Mouse (Mus musculus) heart, postnatal 25 days (tissue): ENCODE results near the gene Clec1a. TPM values are rescaled to one million over a fixed set of nuclear protein-coding genes. Genes with fewer than 3 reads are reported as not detected.
A peak's percentile ranks its signal among the peaks of the same experiment; 100 is the strongest.
"Not testable (repeated sequence)": the region's sequence is repeated elsewhere in the genome, so short reads cannot be mapped to it uniquely, and the experiment has no call there.

Source experiments
- DNase-seq: peaks from one replicate; pipeline ENCODE4 v3.0.0; 2022; ENCODE audit warnings: low spot score
- intact Hi-C: fragments of 180-260 bp; cut with DNase I; formaldehyde crosslinking; loops from one replicate; pipeline ENCODE4 v1.15.1; 2025
- total RNA-seq, 2 experiments: library from RNA; stranded (reverse); gene quantifications; 2 replicates each; pipeline ENCODE4 v1.2.3; 2021

The Clec1a gene
- 10 to 100 TPM; 10.2 to 11.3 TPM for total RNA-seq

DNA sequence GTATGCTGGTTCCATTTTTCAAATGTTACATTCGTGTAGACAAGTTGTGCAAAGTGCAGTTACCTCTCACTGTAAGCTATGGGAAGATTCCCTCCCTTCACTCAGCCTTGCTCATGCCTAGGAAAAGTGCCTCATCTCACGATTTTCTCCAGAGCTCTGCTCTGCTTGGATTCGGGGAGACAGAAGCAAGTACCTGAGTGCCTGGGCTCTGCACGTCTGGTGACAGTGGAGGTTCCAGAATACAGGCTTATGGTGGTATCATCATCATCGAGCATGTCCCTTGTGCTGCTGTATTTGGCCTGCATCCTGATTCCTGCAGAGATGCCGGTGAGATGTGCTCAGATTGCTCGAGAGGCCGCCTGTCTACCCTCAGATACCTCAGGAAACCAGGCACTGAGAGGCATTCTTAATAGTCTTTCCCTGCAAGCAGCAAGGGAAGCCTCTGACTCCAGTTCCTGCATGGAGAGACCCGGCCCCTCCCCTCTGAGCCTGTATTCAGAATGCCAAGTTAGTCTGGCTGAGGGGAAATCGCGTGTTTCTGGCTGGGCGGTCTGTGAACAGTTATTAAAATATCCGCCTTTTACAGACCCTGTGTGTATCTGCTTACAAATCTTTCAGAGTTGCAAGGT, at the start of gene Clec1a:
Clec1a (minus strand) TSS at position 590 of the 629 bp plus-strand sequence.
- peak; percentile 37 for DNase-seq
- intact Hi-C loops, result no loop called here

DNA sequence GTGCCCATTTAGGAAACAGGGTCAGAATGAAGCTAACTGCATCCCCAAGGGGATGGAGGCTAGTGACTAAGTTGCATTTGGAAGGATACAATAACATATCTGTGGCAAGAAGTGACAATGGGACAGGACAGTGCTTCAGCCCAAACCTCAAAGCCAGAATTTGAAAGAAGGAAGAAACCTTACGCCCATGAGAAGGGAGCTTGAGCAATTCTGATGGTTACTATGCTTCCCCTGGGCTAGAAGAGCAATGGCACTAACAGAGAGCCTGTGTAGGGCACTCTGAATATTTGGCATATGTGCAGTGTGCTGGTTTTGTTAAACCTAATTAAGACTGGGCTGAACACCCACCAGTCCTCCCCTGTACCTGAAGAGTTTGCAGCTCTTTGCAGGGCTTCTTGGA, 47.7 kb upstream of the Clec1a start:
- intact Hi-C loops, DNase-seq: not testable (repeated sequence)

DNA sequence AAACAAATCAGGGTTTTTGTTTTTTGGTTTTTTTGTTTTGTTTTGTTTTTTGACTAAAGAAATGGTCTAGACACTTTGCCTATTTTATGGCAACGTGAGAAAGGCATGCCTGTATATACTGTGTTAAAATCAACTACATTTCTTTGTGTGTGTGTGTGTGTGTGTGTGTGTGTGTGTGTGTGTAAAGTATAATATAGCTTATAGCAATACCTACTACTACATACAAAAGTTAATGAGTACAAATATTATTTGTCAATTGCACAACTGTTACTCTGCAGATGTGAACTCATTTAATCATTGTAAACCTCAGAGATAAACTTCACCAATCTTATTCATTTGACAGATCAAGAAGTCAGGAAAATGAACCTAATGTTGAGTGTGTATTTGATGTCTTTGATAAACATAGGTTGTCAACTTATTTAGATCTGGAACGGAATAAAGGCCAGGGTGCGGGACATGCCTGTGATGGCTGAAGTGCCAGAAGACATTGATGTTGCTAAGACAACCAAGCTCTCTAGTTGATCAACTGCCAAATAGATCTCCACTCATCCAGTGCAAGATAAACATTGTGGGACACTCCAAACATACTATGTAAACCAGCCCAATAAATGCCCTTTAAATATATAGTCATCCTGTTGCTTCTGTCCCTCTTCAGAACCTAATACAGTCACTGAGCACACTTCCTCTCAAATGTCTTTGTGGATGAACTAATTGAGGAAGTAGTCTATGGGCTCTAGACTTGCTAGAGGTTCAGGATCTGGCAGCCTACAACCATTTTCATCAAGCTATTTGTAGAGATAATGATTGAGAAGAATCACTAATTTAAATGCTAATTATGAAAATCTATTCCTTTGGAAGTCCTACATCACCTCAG, 45.8 kb upstream of the Clec1a start:
- DNase-seq, result no peak
- intact Hi-C loops, result no loop called here

DNA sequence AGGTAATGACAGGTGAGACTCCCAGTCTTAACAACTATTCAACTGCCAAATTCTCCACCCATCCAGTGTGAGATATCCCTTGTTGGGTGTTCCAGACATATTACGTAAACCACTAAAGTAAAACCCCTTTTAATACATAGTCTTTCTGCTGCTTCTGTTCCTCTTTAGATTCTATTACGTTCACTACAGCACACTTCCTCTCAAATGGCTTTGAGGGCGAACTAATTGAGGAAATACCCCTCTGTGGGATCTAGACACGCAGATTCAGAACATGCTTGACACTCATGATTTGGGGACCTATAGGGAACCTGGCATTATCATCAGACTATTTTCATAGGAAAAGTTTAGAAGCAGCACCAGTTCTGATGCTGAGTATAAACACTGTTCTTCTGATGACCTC, 43.1 kb upstream of the Clec1a start:
- DNase-seq, result no peak
- intact Hi-C loops, result no loop called here

DNA sequence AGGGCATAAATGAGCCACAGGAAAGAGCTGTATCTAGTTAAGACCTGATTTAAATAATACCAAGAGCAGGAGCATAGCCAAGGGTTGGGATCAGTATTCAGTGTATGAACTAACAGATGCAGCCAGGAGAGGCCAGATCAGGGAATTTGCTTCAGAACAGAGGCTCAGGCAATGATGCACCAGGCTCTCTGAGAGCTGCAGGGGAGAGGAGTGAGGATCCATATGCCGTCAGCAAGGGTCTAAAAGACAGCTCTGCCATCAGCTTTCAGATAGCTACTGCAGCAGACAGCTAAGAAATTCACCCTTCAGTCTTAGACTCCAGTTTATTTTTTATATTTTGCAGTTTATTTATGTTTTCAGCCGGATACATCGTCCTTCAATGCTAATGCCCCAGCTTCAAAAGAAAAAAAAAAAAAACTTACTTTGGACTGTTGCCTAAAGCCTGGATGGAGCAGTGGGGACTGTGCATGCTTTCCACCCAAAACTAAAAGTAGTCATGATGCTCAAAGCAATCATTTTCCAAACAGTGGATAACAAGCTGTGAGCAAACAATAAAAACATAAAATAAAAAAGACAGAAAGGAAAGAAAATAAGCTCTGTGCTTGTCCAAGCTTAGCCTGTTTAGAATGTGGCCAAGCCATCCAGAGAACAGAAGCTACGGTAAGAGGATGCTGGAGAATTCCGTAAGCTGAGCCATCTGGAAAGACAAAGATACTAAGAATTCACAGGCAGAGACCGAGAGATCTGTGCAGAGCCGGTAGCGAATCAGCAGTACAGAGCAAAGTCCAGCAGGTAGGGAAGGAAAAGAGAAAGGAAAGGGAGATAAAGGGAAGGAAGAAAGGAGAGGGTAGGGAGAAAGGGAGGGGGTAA, 28.5 kb upstream of the Clec1a start:
- intact Hi-C loops, result no loop called here
- DNase-seq, result no peak

DNA sequence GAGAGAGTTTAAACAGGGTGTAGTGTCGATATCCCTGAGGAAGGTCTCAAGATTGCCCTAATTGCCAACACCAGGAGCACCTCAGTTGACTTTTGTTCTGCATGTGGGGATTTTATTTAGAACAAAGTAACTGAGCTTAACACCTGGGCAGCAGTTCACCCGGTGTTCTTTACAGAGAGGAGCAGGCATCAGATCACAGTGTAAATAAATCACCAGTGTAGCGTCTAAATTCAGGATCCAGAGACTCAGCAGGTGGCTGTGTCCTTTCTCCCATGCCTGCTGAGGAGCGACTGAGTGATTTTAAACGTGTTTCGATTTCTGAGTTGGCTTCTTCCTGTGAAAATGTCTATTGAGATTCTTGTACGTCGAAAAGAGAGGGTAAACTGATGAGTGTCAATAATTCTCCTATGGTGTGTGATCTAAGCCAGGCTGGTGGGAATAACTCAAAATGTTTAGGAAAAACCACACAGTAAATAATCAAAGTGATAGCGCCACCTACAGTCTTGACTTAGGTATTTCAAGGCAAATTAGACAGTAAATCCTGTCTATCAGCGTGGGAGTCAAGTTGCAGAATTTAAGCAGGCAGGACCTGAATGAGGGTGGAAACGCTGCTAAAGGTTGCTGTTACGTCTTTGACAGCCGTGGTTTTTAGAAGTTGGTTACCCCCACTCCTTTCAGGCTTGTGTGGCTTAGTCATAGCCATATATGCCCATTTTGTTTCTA, 24.8 kb upstream of the Clec1a start:
- intact Hi-C loops, result loop anchor here (1.0 to 5.0 kb wide), 2 partner anchors 81 to 83 kb away; no protein-coding TSS in a partner anchor
- DNase-seq, result no peak

DNA sequence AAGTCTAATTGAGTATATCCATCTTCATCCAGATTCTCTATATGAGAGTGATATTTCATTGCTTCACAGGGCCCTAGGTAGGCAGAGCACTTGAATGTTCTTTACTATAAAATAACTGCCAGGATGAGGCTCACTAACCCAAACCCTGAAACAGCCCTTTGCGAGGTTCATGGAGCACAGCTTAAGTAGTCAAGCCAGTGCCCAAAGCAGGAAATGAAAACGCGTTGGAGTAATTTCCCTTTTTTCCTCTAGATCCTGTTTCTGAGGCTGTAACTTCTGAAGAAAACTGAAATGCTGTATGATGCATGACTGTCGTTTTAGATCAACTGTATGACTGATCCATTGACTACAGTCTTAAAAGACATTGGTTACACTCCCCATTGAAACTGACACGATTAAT, 20.8 kb upstream of the Clec1a start:
- intact Hi-C loops, result no loop called here
- no peak for DNase-seq

DNA sequence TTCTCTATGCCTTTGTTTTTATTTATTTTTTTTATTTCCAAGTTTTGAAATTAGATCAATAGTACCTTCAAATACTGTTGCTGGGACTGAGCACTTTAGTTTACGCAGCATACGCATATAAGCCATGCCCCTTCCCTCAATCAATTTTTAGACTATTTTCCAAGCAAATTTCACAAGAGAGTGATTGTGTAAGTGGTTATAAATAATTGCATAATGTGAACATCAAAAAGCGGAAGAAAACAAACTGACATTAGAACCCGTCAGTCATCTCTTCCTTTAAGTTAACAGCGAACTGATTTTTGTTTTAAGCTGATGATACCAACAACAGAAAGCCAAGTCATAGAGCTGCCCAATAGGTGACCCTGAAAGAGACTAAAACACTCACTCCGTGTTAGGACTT, 19.6 kb upstream of the Clec1a start:
- no peak for DNase-seq
- intact Hi-C loops, result no loop called here

DNA sequence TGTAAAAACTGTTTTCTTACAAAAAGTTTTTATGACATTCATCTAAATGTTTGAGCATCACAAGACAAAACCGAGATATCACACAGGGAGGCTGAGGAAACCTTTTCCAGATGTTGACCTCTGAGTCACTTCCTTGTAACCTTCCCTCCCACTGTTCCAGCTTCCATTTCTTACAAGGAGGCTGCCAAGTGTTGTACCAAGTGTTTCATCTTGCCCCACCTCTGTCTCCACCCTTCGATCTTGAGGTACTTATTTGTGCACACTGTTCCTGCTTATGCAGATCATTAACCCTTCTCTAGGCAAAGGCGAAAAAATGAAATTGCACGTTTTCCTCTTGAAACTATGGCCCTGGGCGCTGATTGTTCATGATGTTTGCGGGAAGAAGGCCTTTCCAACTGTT, 2.1 kb downstream of the Clec1a start:
- peak; percentile 13 for DNase-seq
- intact Hi-C loops, result no loop called here

DNA sequence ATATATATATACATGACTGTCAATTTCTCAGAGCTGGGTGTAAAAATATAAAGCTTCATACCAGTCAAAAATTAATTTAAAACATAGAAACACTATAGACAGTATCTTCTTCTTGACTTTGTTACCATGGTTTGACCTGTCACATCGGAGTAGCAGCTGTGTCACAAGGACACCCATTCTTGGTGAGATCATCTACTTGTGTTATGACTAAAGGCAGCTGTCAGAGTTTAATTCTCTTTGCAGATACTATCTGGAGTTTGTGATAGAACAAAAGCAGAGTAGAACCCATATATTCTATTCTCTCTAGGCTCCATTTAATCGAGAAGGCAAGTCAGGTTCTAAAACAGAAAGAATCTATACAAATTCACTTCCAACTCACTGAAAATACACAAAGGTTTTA, 13.8 kb downstream of the Clec1a start:
- intact Hi-C loops, result no loop called here
- DNase-seq, result no peak

DNA sequence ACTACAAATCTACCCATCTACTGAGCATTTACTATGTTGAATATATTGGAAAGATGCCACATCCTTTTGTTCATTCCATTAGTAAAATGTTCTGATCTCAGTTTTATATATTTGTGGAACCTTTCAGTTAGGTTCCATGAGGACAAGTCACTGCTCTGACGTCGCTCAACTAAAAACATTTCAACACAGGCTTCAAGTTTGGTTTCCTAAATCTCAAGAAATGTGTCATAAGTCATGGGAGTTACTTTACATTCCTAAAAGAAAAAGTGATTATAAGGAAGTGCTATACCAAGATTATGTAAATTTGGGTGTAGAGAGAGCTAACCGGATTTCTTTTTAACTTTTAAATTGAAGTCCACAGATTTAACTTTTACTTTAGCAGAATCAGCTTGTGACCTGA, 15.8 kb downstream of the Clec1a start:
- intact Hi-C loops, result no loop called here
- no peak for DNase-seq

DNA sequence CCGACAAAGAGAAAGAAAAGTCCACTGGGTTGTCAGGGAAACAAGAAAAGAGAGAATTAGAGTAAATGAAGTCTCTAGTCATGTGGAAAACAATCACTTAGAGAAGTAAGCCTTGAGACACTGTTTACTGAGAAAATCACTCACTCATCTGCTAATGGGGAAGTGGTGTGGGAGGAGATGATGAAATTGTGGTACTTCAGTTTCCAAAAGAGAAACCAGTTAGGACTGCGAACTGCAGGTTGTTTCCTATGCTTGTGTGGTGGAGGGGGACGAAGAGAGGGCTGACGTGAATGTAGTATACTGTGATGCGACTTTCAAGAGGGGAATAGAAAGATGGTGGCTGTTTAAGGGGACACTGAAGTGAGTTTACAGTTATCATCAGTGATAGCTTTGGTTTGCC, 17.6 kb downstream of the Clec1a start:
- intact Hi-C loops, result no loop called here
- DNase-seq, result no peak

DNA sequence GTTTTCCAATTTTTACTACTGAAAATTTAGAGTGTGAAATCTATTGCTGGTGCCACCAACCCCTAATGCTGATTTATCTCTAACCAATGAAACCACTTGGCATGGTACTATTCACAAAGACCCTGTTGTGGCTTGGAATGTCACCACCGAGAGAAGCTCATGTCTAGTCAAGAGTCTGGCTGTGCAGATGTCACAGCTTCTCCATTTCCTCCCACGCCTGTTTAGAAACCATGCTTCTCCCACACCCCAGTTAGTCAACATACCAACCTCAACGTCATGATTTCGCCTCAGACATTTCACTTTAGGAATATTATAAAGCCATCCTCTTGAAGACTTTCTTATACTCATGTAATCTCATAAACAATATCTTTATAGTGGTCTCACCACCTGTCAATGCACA, 24.5 kb downstream of the Clec1a start:
- intact Hi-C loops, result loop anchor here (2.0 kb wide), 1 partner anchor 20 kb away; no protein-coding TSS in a partner anchor
- DNase-seq, result no peak

DNA sequence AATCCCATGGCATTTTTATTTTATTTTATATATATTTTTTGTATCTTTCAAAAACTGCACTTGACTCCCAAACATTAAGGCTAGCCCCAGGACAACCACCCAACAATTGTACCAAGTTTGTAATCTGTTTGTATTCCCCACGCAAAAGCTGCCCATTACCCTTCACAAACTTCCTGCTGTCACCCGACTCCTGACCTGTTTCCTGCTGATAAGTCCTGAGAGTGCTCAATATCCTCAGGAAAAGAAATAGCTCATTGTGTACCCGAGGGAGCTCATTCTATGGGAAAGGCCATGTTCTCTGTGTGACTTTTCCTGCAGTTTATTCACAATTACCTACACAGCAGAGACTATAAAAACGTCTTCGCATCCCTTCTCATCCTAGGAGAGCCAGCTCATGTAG, 26.0 kb downstream of the Clec1a start:
- intact Hi-C loops, result loop anchor here (2.0 kb wide), 1 partner anchor 21 kb away; no protein-coding TSS in a partner anchor
- peak; percentile 45 for DNase-seq

DNA sequence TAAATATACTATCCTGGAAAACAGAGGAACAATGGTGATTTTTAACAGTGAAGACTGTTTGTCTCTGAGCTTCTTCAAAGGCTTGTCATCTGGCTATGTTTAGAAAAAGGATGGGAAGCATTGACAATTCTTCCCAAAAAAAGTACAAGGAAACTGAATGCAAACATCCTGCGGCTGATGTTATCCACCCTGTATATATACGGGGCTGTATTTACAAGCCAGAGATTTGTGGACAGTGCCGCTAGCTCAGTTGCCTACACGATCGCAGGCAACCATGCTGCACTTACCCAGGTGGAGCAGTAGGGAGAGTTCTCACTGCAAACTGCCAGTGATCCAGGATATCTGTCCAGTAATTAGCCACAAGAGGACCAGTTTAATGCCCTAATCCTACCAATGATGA, 26.6 kb downstream of the Clec1a start:
- intact Hi-C loops, result no loop called here
- DNase-seq, result no peak

DNA sequence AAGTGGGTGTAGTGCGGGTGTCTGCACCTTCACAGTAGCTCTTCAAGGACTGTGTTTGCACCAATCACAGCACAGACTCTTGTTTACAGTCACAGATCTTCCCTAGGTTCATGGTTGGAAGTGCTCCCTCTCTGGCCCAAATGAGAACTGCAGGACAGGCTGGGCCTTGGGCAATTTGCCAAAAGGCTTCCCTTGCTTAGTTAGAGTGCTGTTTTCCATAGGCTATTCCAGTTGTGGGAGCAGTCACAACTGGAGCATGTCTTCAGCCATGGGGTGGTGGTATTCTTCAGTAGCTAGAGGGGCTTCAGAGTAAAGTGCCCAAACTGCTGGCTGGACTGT, 28.1 kb downstream of the Clec1a start:
- peak; percentile 54 for DNase-seq
- intact Hi-C loops, result no loop called here

DNA sequence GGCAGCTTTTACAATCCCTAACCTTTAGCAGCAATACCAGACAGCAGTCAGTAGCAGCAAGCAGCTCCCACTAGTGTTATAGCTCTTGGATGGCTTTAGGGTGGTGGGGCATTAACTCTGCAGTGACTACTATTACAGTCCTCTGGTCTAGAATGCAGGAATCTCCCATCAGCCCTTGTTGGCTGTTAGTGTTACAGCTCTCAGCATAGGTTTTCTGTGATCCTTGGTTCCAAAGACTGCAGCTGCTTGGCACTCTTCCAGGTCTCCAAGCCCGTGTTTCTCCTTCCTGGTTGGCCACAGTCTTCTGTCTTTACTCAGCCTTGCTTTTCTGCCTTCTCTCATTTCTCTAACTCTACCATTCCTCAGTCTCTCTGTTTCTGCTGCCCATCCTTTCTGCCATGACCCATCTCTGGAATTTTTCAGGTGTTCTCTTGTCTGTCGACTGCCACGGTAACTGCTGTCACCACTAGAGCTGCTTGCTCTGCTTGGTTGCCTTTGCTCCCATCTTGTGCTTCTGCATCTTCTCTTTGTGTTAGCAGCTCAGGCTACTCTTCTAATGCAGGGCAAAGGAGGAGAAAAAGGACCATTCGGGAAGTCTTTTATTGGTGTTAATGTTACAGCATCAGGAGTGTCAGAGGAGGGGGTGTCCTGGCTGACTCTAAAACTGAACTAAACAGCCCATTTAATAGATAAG, 28.6 kb downstream of the Clec1a start:
- no peak for DNase-seq
- intact Hi-C loops, result no loop called here

DNA sequence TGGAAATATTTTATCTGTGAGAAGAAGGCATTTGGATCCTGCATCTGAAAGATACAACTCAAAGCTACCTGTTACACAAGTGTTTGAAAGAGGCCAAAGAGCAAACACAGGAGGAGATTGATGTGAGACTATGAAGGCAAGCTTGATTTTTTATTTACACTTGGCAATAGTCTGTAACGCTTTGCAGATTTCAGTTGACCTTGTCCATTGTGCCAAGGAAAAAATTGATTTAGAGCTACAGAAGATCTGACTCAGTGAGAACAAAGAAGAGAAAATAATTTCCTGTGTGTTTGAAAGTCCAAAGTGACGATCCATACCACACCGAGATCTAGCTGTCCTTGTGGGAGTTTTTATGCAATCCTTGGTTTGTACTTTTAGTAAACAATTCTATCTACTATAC, 29.5 kb downstream of the Clec1a start:
- no peak for DNase-seq
- intact Hi-C loops, result no loop called here

DNA sequence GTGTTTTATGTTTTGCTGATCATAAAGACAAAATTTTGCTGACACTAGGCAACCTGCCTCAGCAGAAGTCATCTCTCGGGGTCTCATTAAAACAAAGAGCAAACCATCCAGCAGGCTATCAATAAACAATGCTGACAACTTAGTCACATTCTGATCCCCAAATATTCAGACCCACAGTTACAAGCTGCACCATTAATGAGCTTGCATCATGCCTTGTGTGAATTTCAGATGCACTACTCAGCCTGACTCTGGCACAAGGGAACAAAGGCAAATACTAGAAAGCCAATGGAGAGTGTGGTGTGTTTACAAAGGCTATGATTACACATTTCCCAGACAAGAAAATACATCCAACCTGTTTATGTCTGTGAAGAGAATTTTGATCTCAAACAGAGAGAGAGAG, 37.6 kb downstream of the Clec1a start:
- intact Hi-C loops, result no loop called here
- DNase-seq, result no peak
